Mouse (Mus musculus): ENCODE measurements around the gene Anxa10. TPM values are rescaled to one million over a fixed set of nuclear protein-coding genes. Genes with fewer than 3 reads are reported as not detected.

Anxa10 gene
- total RNA-seq (2022) = not detected

- no peak for DNase-seq (ENCODE audit: low spot score in 2 of 2)
These were observed at the start of gene Anxa10 for GRCm38 (mm10) chr8:62123098-62123497. Gene Anxa10 (minus strand): TSS chr8:62123150.

GRCm38 (mm10) chr8:62132662-62133366 is 9.9 kb upstream of the Anxa10 start:
- DNase-seq (ENCODE audit: low spot score in 2 of 2) = no peak

- DNase-seq (ENCODE audit: low spot score in 2 of 2) = no peak
These were observed 25.7 kb downstream of the Anxa10 start for GRCm38 (mm10) chr8:62097213-62097612.

- no peak for DNase-seq (ENCODE audit: low spot score in 2 of 2)
These were observed 41.1 kb downstream of the Anxa10 start for GRCm38 (mm10) chr8:62081804-62082203.

- DNase-seq (ENCODE audit: low spot score in 2 of 2) = no peak
These were observed 42.7 kb downstream of the Anxa10 start for GRCm38 (mm10) chr8:62080195-62080802.

GRCm38 (mm10) chr8:62068305-62068704 is 54.6 kb downstream of the Anxa10 start:
- no peak for DNase-seq (ENCODE audit: low spot score in 2 of 2)

GRCm38 (mm10) chr8:62060357-62060756 is 62.6 kb downstream of the Anxa10 start:
- DNase-seq (ENCODE audit: low spot score in 2 of 2) = no peak

- DNase-seq (ENCODE audit: low spot score in 2 of 2) = no peak
These were observed 76.1 kb downstream of the Anxa10 start for GRCm38 (mm10) chr8:62046809-62047208.

GRCm38 (mm10) chr8:62034351-62034750 is 88.6 kb downstream of the Anxa10 start:
- no peak for DNase-seq (ENCODE audit: low spot score in 2 of 2)

GRCm38 (mm10) chr8:62014582-62014981 is 108.4 kb downstream of the Anxa10 start:
- no peak for DNase-seq (ENCODE audit: low spot score in 2 of 2)

GRCm38 (mm10) chr8:62014166-62014565 is 108.8 kb downstream of the Anxa10 start:
- no peak for DNase-seq (ENCODE audit: low spot score in 2 of 2)

Other genes starting within 250 kb of the Anxa10 start
- gene Palld, start 220.5 kb downstream of the Anxa10 start, total RNA-seq (2022) = 1 to 10 TPM; 4.3 to 4.9 (median 4.6) TPM
- gene Ddx60, start 195.1 kb downstream of the Anxa10 start, total RNA-seq (2022) = 1 to 10 TPM in 3 of 4 experiments, under 1 TPM in 1; 0.82 to 1.7 (median 1.3) TPM

Measured in left cerebral cortex, adult 8-10 months (tissue).